Mouse (Mus musculus) heart, postnatal 4 days (tissue): ENCODE data around the gene Il13ra1. TPM values are rescaled to one million over a fixed set of nuclear protein-coding genes. Genes with fewer than 3 reads are reported as not detected.

Experiments used
- DNase-seq: peaks from one replicate; pipeline ENCODE4 v3.0.0; 2021
- total RNA-seq, 2 experiments: library from RNA; stranded (reverse); gene quantifications; 2 replicates each; pipeline ENCODE4 v1.2.3; 2021

Gene Il13ra1
- 10 to 100 TPM; 36.5 to 42.3 TPM for total RNA-seq

DNA sequence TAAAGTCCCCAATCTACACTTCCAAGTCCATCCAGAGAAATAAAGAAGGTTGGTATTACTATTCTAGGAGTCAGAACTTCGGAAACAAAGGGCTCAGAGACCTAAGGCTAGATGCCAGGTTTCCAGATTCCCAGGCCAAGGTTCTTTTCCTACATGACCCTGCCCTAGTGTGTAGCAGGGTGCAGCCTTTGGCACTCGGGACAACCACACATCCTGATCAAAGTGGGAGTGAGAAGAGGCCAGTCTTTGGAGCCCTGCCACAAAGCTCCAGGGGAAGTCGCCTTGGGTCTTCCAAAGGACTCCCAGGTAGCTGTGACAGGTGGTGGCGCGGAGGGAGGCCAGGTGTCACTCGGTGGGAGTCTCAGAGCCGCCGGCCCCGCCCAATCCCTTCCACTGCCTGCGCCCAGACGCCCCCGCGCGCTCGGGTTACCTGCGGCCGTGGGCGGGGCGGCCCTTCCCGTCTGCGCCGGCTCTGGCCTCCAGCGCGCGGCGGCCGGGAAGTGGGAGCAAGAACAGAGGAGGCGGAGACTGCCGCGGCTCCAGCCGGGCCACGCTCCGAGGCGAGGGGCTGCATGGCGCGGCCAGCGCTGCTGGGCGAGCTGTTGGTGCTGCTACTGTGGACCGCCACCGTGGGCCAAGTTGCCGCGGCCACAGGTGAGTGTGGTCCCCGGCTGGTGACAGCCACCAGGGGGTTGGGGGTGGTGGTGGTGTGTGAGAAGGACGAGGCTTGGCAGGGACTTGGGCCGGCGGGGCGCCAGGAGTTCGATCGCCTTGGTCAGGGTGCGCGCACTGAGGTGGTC, at the start of gene Il13ra1:
Gene Il13ra1, plus strand, starts transcription at position 489 of the 800 bp plus-strand sequence.
- peak; percentile 56 for DNase-seq

DNA sequence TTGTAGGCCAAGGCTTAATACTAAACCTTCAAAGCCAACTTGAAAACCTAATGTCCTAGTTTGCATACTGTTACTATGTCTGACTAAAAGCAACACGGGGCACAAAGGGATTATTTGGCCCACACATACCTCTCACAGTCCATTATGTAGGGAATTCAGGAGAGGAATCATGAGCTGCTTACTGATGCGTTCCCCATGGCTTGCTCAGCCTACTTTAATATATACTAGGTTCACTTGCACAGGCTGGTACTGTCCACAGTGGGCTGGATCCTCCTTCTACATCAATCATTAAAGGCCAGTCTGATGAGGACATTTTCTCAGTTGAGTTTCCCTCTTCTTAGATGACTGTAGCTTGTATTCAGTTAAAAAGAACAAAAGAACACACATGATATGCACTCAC, 37.9 kb upstream of the Il13ra1 start:
- no peak for DNase-seq

DNA sequence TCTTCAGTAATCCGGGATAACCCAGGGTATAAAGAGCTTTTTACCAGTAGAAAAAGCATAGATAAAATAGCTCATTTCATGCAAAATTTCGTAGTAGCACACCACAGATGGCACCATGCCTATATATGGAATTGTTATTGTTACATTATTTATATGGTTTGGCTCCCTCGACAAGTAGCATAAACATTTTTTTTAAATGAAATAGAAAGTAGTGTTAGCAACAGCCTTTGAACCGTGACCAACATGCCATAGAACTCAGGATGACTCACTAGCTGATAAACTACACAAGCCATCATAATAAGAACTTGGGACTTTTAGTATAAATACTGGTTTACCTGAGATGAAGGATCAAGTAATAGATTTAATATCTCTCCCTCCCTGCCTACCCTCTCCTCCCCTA, 34.7 kb upstream of the Il13ra1 start:
- DNase-seq, result no peak

DNA sequence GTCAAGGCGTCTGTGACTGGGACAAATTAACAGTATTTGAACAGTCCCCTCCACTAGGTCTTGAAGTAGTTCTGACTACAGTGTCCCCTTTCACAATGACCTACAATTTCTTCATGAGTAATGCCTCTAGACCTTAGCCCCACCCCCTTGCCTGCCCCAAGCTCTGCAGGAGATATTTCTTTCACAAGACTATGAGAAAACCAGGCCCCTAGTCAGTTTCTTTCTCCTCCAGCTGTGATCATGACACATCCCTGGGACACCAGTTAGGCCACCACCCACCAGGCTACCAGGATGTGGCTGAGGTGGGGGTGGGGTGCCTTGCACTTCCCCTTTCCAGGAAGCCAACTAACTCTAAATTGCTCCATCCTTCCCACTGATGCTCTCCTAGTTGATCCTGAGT, 29.0 kb upstream of the Il13ra1 start:
- DNase-seq, result peak; percentile 6

DNA sequence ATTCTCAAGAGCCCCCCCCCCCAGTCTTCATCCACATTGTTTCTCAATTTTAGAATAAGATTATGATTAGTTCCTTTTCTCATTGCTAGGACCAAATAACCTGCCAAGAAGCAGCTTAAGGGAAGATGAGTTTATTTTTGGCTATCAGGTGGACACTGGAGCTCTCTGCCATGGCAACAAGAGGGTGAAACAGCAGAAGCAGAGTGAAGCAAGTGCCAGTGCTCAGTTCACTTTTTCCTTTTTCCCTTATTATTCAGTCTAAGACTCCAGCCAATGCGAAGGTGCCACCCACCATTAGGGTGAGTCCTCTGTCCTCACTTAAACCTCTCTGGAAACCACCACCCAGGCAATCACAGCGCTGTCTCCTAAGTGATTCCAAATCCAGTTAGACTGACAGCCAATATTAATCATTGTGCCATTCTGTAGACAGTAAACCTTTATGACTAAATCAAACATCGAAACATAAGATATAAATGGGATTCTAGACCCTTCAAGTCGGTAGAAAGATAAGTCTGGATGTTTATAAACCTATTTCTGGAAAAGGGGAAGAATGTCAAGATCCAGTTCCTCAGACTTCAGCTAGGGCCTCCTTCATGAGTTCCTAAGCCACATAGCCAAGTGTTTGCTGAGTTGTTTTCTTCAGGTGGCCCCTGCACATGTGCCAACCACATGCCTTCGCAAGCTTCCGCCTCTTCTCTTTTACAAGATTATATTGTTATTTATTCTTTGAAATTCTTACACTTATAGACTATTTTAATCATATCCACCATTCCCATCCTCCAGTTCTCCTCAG, 23.2 kb upstream of the Il13ra1 start:
- DNase-seq, result no peak

DNA sequence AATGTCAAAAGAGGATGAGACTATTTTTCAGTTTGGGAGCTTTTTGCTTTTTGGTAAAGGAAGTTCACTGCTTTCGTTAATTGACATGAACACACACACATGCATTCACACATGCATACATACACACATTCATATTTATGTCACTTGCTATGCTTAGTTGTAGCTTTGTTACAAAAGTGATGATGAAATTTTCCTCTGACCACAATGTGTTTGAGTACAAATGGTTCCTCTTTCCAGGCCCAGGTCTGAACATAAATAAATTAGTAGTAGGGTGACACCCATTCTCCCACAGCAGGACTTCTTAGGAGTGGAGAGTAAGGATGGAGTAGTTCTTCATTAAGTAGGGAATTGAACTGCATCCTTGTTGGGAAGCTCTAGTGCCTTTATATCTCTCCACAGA, 11.0 kb upstream of the Il13ra1 start:
- DNase-seq, result no peak

DNA sequence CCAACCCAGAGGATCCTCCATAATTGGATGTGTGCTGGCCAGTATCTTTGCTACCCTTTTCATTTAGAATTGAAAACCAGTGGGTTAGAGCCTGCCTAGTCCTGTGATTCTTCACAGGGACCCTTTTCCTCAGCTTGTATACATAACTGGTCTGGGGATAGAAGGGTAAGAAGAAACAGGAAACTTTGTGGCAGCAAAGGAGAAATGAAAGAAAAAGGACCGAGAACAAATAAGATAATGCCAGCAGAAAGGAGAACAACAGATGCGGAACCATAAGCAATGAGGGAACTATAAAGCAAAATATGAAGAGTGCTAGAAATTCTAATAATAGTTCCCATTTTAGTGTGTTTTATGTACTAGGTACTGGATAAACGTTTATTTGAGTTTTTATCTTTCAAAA, 10.6 kb upstream of the Il13ra1 start:
- DNase-seq, result no peak

DNA sequence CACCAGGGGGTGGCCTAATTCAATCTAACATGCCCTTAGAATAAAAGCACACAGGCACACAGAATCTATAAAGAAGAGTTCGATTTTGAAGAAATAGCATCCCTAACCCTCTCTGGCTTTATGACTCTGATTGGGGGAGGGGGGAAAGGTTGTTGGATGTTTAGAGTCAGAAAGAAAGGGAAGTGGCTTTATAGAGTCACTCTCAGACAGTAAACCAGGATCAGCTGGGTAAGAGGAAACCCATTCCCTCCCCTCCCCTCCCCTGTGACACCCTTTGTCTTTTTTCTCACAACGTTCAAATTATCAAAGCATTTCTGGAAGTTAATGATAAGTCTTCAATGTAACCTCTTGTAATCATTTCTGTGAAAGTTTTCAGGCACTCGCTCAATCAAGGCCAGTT, 3.3 kb upstream of the Il13ra1 start:
- no peak for DNase-seq

DNA sequence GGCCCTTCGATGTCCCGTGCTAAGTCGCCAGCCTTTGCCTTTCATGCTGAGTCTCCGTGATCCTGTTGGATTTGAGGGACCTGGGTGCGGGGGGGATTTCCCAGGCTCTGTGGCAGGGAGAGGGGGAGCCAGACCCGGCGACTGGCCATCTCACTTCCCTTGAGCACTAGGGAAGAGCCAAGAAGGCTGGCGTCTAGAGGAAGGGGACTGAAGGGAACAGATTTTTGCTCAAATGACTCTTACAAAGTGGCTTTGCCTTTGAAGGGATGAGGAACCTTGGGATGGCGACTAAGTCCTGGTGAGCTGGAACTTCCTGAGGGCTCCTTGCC, 476 bp downstream of the Il13ra1 start:
- DNase-seq, result no peak

DNA sequence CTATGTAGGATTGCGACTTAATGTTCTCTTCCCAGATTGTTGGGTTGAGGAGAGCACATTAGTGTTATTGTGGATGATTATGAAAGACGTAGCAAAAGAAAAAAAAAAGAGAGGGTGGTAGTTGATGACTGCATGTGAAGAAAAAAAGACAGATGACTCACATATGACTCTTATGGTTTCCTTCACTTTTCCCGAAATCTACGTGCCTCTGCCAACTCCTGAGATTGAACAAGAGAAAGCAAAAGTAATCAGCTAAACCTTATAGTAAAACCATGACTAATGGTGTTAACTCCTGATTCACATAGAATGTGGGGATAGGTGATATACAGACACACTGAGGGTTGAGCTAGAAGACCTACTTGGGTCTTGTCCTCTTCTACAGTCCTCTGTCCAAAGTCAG, 3.3 kb downstream of the Il13ra1 start:
- no peak for DNase-seq

DNA sequence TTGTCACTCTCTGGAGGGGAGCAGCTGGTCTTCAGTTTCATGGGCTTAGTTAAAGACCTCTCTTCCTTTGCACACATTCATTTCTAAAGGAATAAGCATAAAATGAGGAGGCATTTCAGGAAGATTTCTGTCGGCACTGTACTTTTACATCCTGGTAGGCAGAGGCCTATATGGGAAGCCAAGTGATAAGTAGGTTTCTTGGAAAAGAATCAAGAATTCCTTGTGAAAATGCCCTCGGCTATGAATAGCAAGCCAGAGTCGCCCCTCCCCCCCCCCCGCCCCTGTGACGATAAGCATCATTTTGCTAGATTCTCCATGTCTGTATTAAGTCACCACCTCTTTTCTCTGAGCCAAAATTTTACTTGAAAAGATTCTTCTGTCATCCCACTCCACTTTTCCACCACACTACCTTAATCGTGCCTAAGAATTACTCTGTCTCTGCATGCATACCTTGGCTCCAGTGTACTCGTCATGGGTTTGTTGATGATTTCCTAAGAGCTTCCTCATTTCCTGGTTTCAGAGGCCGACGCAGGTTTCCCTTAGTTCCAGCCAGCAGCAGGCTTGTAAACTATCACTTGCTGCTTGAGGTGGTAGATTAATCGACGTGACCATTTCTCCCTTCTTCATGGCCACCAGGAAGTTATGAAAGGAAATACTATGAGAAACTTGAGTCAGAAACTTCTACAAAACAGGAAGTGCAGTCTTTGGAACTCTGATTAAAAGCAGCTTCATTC, 17.3 kb downstream of the Il13ra1 start:
- DNase-seq, result no peak

DNA sequence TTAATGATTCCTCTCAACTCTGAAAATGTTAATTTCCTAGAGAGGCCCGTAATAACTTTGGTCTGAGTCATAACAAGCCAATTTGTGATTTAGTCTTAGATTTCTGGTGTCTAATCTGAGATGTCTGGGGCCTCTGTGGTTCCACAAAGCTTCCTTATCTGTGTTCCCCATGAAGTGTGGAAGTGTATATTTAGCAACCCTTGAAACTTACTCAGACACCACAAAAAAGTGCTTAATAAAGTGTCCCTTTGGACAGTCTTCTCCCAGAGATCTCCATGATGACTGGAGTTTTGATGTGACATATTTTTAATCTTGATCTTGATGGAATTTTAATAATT, 17.8 kb downstream of the Il13ra1 start:
- no peak for DNase-seq

DNA sequence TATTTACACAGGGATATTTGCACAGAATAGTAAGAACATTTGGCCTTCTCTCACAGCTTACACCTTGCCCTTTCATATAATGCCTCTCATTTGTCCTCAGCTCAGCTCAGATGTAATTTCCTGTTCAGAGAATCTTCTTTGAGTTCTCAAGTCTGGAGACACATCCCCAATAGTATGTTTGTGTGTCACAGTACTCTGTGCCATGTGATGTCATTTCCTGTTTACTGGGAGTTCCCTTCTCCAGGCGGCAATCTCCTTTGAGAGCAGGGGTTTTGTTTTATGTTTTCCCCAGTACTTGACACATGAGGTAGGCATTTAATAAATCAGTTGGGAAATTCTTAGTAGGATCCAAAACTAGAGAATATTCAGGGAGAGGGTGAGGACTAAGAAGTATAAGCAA, 24.4 kb downstream of the Il13ra1 start:
- no peak for DNase-seq

DNA sequence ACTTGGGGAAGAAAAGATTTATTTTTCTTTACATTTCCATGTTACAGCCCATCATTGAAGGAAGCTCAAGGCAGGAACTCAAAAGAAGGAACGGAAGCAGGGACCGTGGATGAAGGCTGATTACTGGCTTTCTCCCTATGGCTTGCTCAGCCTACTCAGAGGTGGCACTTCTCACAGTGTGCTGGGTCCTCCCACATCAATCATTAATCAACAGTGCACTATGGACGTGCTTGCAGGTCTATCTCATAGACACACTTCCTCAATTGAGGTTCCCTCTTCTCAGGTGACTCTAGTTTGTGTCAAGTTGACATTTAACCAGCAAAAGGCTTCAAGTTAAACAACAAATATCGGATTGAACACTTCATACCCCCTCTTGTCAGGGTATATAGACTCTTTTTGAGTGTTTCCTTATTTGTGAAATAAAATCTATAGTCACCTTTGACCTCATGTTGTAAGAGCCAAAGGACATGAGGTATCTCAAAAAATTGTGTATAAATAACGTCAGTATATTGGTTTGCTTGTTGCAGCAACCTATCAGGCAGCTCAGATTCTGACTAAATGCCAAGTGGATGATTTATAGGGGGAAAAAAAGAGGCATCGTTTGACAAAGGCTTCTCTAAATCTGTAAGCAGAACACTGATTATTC, 30.2 kb downstream of the Il13ra1 start:
- no peak for DNase-seq

DNA sequence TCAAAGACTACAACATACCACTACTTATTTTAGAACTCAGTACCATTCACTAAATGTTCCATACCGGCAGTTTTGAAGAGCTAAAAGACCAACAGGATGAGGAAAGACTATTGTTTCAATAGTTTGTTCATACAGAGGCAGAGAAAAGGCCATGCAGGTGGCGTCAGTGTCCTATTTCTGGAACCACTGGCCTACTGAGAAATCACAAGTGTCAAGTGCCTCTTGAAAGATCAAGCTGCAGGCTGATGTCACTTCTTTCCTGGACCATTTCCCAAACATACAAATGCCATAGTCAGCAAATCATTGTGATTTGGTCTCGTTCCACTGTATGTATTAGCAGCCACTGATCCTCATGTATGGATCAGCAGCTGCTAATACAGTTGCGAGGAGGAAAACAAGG, 34.8 kb downstream of the Il13ra1 start:
- DNase-seq, result peak; percentile 42

DNA sequence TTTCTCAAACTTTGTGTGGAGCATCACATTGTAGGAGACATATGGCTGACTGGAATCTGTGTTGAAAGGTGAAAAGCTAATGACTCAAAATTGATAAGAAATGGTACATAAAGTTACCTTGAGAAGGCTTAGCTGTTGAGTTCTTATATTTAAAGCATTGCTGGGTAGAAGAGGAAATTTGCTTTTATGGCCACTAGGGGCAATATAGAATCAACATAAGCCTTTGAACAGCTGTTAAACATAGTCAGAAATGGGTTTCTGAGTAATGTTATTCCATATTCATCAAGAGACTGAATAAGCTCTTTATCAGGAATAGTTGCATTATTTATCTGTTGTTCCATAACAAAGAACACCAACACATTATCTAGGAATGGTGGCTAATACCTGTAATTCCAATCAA, 38.2 kb downstream of the Il13ra1 start:
- no peak for DNase-seq

DNA sequence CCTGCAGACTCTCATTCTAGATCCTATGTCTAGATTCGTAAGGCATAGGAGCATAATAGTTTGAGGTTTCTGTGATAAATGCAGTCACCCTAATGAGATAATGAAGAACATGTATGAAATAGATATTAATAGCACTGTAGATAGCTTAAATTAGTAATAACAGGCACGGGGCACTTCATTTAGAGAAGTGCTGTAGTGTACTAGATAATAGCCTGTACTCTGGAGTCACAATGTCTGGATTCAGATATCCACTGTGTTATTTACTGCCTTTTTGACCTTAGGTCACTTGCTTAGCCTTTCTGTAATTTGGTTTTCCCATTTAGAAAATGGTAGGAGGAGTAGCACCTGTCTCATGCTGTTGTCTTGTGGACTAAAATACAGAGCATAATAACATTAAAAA, 44.8 kb downstream of the Il13ra1 start:
- DNase-seq, result no peak

DNA sequence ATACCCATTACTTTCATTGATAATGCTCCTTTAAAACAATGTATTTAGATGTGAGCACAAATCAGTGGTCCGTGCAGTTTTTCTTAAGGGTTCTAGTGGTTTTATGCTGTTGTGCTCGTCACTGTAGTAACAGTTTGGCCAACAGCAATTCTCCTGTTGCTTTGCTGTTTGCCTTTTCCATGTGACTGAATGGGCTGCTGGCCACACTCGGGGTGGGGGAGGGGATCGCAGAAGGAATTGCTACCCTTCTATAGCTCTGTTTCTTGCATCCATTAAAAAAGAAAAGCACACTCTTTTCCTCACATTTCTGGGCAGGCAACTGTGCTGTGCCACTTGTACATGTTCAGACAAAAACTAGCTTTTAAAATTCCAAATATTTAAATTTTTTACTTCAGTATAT, 49.7 kb downstream of the Il13ra1 start:
- peak; percentile 55 for DNase-seq

DNA sequence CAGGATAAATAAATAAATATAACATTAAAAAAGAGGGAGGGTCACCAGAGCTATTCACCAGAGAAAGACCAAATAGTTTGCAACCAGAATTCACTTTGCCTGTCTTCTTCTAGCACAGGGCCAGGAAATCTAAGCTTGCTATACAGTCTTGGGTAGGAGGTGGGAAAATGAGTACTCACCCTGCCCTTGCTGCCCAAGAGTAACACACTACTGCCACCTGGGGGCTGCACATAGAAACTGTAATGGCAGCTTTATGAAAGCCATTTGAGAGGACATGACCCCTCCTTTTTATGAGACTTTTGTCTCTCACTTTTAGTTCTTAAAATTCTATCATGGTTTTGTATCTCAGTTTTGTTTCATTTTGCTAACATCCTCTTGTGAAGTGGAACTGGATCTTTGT, 71.7 kb downstream of the Il13ra1 start:
- DNase-seq, result peak; percentile 78

DNA sequence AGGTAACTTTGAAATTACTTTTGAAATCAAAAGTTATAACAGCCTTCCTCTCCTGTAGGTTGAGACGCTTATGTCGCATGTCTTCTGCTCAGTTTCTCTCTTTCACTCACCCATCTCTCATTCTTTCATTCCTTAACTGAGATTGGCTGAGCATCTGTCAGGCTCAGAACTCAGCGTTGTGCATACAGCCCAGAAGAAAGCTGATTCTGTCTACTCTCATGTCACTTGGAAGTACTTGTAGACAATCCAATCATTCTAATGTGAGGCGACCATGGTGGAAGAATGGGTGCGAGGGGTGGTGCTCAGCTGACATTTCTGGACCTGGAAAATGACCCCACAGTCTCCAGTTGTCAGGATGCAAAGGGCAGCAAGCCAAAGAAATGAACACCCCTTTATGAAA, 74.1 kb downstream of the Il13ra1 start:
- DNase-seq, result no peak

DNA sequence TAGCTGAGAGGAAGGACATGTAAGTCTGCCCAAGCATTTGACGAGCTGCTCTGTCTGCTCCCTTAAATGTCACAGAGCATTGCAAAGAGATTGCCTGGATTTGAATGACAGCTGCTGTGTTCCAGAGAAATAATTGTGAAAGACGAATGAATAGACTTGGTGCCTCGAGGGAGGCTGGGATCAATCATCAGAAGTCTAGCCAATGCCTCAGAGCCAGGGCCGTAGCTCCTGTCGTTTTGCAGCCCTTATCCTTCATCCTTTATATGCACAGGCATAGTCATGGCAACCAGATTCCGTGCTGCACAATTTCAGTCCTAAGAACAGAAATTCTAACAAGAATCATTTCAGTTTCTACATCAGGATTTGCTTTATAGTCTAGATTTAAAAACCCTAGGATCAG, 74.5 kb downstream of the Il13ra1 start:
- no peak for DNase-seq

DNA sequence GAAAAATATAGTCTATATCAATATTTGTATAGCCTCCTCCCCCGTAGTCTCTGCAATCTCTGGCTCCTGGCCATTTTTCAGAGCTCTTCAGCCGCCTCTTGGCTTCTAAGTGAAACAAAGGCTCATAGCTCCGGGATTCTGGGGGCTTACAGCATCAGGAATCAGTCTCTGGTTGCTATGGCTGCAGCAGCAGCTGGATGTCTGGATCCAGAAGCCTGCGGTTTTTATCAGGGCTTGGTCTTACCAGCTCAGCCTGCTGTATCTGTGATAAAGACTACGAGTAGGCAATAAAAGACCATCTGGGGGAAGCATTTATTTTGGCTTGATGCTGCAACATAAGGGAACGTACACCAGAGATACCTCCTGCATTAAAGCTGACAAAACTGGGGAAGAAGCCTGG, 82.0 kb downstream of the Il13ra1 start:
- DNase-seq, result no peak
